Mouse (Mus musculus): Measurements from ENCODE around the gene Cxcl17. TPM values are rescaled to one million over a fixed set of nuclear protein-coding genes. Genes with fewer than 3 reads are reported as not detected.

Cxcl17 gene
- polyA plus RNA-seq, 1 experiment = not detected

- Histone ChIP-seq H3K4me3 (ENCODE audit: insufficient read depth, low read length) (no peak overlapping the region), H3K4me1 (ENCODE audit: control insufficient read depth, insufficient read depth, low read length) (0 out of 2 replicates have a peak, but pooled peaks cover 3% of the 10 kb centered on the region), H3K27ac (ENCODE audit: insufficient read depth, low read length) (no peak overlapping the region)
- TF ChIP-seq CTCF (IDR thresholded peaks at IDR 0.05; ENCODE audit: borderline replicate concordance, insufficient read depth, low read length) (no peak), POLR2A (IDR thresholded peaks at IDR 0.05; ENCODE audit: low read depth, low read length) (no peak)
These were observed 20.7 kb downstream of the Cxcl17 start for GRCm38 (mm10) chr7:25391856-25392453.

DNA sequence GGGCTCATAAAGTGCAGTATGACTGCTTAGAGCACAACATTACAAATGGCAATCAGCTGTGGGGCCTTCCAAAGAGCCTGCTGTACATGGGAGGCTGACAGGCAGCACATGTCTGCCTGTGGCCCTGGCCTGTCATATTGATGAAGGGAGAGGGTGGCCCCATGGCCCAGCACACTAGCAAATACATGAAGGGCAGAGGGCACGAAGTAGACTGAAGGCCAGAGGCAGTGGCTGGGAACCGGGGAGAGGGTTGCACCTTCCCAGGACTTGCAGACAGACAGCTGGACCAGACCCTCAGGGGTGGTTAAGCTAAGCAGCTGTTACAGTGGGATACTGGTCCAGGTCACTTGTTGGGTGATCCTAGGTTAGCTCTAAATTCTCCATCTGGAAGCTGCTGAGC lies 21.7 kb downstream of the Cxcl17 start:
- Histone ChIP-seq H3K4me1 (ENCODE audit: control insufficient read depth, insufficient read depth, low read length) (peaks cover 4% of the 10 kb centered on the region; the same call in 1 of the 2 replicates), H3K4me3 (ENCODE audit: insufficient read depth, low read length) (no peak overlapping the region), H3K27ac (ENCODE audit: insufficient read depth, low read length) (no peak overlapping the region)
- TF ChIP-seq POLR2A (IDR thresholded peaks at IDR 0.05; ENCODE audit: low read depth, low read length) = no peak
- TF ChIP-seq CTCF (IDR thresholded peaks at IDR 0.05; ENCODE audit: borderline replicate concordance, insufficient read depth, low read length) = no peak

DNA sequence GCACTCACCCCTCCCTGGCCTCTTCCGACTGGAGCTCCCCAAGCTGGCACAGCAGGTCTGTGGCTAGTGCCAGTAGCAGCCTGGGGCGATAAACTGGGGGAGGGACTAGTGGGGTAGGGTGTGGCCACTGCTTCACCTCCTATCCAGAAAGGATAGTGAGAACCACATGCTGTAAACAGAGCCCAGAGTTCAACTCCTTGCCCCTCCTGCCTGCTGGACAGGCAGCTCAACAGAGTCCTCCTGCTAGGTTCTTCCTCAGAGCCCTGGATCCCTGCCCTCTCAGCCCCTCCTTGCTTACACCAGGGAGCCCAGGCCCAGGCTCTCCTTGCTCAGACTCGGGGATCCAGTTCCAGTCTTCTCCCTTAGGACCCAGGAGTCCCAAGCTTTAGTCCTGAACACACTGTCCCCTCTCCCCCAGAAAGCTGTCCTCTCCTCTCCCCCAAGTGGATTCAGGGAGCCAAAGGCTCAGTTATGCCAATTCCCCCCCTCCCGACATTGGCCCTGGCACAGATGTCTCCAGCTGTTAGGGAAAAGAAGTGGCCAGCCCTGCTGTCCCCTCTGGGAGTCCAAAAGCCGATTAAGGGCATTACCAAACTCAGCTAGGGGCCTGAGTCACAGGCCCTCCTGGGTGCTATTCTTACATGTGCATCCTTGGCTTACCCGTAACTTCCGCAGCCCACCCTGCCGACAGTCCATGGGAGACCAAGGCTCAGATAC lies 22.5 kb downstream of the Cxcl17 start:
- no peak for TF ChIP-seq CTCF (IDR thresholded peaks at IDR 0.05; ENCODE audit: borderline replicate concordance, insufficient read depth, low read length)
- TF ChIP-seq POLR2A (IDR thresholded peaks at IDR 0.05; ENCODE audit: low read depth, low read length) = no peak
- H3K4me1 ChIP-seq (ENCODE audit: control insufficient read depth, insufficient read depth, low read length) = peaks cover 8% of the 10 kb centered on the region; the same call in 1 of the 2 replicates
- H3K27ac ChIP-seq (ENCODE audit: insufficient read depth, low read length) = no peak overlapping the region
- H3K4me3 ChIP-seq (ENCODE audit: insufficient read depth, low read length) = no peak overlapping the region

DNA sequence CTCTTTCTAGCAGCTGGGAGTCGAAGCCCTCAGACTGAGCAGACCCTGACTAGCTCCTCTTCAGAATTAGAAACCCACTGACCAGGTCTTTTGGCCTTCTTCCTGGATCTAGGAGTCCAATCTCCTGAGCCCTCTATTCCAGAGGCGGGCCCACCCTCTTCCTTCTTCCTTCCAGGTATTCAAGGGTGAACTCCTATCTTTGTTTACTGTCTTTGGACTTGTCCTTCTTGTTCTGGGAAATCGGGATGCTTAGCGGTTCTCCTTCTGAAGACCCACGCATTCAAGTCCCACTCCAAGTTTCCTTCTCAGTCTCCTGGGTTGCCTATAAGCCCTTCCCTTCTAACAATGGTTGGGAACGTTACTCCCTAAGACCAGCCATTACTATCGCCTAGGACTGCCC lies 23.8 kb downstream of the Cxcl17 start:
- TF ChIP-seq CTCF (IDR thresholded peaks at IDR 0.05; ENCODE audit: borderline replicate concordance, insufficient read depth, low read length) (no peak), POLR2A (IDR thresholded peaks at IDR 0.05; ENCODE audit: low read depth, low read length) (no peak)
- Histone ChIP-seq H3K4me1 (ENCODE audit: control insufficient read depth, insufficient read depth, low read length) (peaks cover 8% of the 10 kb centered on the region; the same call in 1 of the 2 replicates), H3K4me3 (ENCODE audit: insufficient read depth, low read length) (no peak overlapping the region), H3K27ac (ENCODE audit: insufficient read depth, low read length) (no peak overlapping the region)

DNA sequence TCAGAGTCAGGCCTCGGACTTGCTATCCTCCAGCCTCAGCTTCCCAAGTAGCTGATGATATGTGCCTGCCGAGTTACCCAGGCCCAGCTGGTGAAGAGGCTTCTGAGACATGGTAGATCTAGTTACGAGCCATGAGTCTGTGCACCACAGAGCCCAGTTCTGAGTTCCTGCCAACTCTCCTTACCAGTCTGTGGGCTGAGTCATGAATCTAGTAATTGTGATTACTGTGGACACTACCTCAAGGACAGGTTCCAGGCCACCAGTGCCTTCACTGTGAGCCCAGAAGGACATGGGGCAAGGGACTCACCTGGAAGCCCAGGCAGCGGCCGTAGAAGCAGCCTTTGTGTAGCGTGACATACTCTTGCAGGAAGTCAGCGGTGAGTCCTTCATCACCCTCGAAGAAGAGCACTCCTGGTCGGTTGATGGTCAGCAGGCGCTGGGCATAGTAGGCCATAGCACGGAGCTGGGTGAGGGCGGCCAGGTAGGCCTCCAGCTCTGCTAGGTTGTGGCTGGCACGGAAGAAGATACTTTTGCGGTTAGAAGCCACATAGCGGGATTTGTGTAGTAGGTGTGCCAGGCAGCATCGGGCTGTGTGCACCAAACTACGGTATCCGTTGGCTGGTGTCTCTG lies 24.8 kb downstream of the Cxcl17 start:
- H3K4me3 ChIP-seq (ENCODE audit: insufficient read depth, low read length) = no peak overlapping the region
- peaks cover 8% of the 10 kb centered on the region; the same call in 1 of the 2 replicates for H3K4me1 ChIP-seq (ENCODE audit: control insufficient read depth, insufficient read depth, low read length)
- no peak for TF ChIP-seq POLR2A (IDR thresholded peaks at IDR 0.05; ENCODE audit: low read depth, low read length)
- TF ChIP-seq CTCF (IDR thresholded peaks at IDR 0.05; ENCODE audit: borderline replicate concordance, insufficient read depth, low read length) = no peak
- no peak overlapping the region for H3K27ac ChIP-seq (ENCODE audit: insufficient read depth, low read length)

- Histone ChIP-seq H3K27ac (ENCODE audit: insufficient read depth, low read length) (no peak overlapping the region), H3K4me3 (ENCODE audit: insufficient read depth, low read length) (no peak overlapping the region), H3K4me1 (ENCODE audit: control insufficient read depth, insufficient read depth, low read length) (peaks cover 8% of the 10 kb centered on the region; the same call in 1 of the 2 replicates)
- no peak for TF ChIP-seq CTCF (IDR thresholded peaks at IDR 0.05; ENCODE audit: borderline replicate concordance, insufficient read depth, low read length)
- TF ChIP-seq POLR2A (IDR thresholded peaks at IDR 0.05; ENCODE audit: low read depth, low read length) = no peak
These were observed 26.7 kb downstream of the Cxcl17 start for GRCm38 (mm10) chr7:25385850-25386555.

GRCm38 (mm10) chr7:25385259-25385658 lies 27.4 kb downstream of the Cxcl17 start:
- peaks cover 8% of the 10 kb centered on the region; the same call in 1 of the 2 replicates for H3K4me1 ChIP-seq (ENCODE audit: control insufficient read depth, insufficient read depth, low read length)
- TF ChIP-seq POLR2A (IDR thresholded peaks at IDR 0.05; ENCODE audit: low read depth, low read length) = no peak
- TF ChIP-seq CTCF (IDR thresholded peaks at IDR 0.05; ENCODE audit: borderline replicate concordance, insufficient read depth, low read length) = no peak
- H3K27ac ChIP-seq (ENCODE audit: insufficient read depth, low read length) = no peak overlapping the region
- no peak overlapping the region for H3K4me3 ChIP-seq (ENCODE audit: insufficient read depth, low read length)

DNA sequence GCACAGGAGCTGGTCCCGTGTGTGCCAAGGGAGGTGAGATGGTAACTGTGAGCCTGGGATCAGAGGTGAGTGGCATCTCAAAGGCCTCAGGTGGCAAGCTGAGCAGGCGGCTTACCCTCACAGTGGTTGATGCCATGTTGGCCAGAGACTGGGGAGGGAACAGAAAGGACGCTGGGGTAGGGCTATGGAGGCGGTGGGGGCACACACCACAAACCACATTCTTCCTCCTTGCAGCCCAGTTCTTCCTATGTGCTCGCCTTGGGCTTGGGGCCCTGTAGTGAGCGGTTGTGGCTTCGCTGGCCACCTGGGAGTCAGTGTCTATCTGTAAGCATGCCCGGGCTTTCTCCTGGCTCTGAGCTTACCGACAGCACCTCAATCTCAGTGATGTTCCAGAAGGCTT lies 27.9 kb downstream of the Cxcl17 start:
- Histone ChIP-seq H3K4me3 (ENCODE audit: insufficient read depth, low read length) (no peak overlapping the region), H3K27ac (ENCODE audit: insufficient read depth, low read length) (no peak overlapping the region), H3K4me1 (ENCODE audit: control insufficient read depth, insufficient read depth, low read length) (peaks cover 8% of the 10 kb centered on the region; the same call in 1 of the 2 replicates)
- TF ChIP-seq CTCF (IDR thresholded peaks at IDR 0.05; ENCODE audit: borderline replicate concordance, insufficient read depth, low read length) = no peak
- TF ChIP-seq POLR2A (IDR thresholded peaks at IDR 0.05; ENCODE audit: low read depth, low read length) = no peak

- Histone ChIP-seq H3K27ac (ENCODE audit: insufficient read depth, low read length) (no peak overlapping the region), H3K4me3 (ENCODE audit: insufficient read depth, low read length) (no peak overlapping the region), H3K4me1 (ENCODE audit: control insufficient read depth, insufficient read depth, low read length) (peaks cover 8% of the 10 kb centered on the region; the same call in 1 of the 2 replicates)
- TF ChIP-seq POLR2A (IDR thresholded peaks at IDR 0.05; ENCODE audit: low read depth, low read length) (no peak), CTCF (IDR thresholded peaks at IDR 0.05; ENCODE audit: borderline replicate concordance, insufficient read depth, low read length) (no peak)
These were observed 28.4 kb downstream of the Cxcl17 start for GRCm38 (mm10) chr7:25384318-25384717.

All from embryonic fibroblast, embryonic 13.5 days (primary cell).